Mouse (Mus musculus) spleen, adult 18-20 months (tissue): ENCODE data around the gene Arhgap42.

Experiments used
- DNase-seq, 2 experiments: peaks; one replicate each; pipeline ENCODE4 v3.0.0; 2022; ENCODE audit warnings: mixed read lengths in 2 of 2

Arhgap42 gene

GRCm38 (mm10) chr9:9238438-9239391 lies at the start of gene Arhgap42:
Gene Arhgap42 (minus strand): TSS chr9:9239101.
- DNase-seq, result peak; percentile 1 to 4

DNA sequence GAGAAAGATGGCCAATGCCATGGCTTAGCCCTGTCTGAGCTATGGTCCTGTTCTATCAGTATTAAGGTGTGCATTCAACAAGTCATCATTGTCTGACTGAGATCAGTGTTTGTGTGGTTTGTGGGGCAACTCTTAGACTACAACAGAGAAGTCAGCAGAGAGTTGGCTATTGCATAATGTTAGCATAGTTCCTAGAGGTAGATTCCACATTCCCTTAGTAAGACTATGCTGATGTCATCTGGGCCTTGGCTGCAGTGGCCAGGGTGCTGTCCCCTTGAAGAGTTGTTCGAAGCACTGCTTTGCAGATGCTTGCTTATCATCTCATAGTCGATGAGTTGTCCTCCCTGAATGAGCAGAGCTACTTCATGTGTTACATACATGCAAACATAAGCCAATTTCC lies 49.2 kb upstream of the Arhgap42 start:
- no peak for DNase-seq

DNA sequence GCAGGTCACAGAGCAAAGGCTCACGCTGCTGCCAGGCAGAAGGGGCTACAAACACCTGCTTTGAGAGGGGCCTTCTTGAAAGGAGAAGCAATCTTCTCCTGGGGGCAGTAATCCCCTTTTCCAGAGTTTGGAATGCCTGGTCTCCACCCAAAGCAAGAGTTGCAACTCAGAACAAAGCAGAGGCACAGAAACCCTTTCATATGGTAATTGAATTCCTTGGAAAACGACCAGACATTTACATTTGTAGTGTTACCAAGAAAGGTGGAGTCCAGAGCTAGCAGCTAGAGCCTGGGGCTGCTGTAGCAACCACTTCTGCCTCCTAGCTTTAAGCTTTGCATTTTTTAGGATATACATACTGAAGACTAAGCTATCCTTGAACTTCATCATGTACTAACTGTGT lies 30.4 kb upstream of the Arhgap42 start:
- no peak for DNase-seq

- no peak for DNase-seq
Observed at GRCm38 (mm10) chr9:9267606-9268601, 29.0 kb upstream of the Arhgap42 start.

GRCm38 (mm10) chr9:9263543-9263942 lies 24.6 kb upstream of the Arhgap42 start:
- no peak for DNase-seq

DNA sequence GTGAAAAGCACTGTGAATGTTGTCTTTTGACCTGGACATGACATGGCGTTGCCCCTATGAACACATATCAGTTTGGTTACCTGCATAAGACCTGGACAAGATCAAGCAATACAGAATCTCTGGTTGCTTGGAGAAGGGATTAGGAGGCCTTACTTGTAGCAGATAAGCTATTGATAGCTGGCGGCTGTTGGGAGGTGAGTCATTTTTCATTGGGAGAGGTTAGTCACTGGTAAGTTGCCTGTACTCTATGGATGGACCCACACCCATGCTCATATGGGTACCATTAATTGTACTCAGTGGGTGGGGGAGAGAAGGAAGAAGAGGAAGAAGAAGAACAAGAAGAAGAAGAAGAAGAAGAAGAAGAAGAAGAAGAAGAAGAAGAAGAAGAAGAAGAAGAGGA lies 23.6 kb upstream of the Arhgap42 start:
- DNase-seq, result no peak

DNA sequence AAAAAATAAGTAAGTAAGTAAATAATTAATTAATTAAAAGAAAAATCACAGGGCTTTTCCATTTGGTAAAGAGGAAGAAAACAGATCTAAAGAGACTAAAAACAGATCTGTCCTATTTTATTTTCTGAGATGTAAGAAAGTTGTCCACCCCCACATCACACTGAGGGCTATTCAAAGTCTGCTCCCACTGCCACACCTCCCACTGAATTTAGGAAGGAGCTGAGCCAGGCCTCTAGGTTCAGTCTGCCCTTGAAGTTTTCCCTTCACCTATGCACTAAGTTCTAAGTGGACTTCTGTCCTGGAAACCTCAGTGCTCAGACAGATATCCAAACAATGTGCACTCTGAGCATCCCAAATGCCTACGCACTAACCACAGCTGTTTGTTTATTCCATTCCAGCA lies 15.9 kb upstream of the Arhgap42 start:
- DNase-seq, result no peak

GRCm38 (mm10) chr9:9248529-9248928 lies 9.6 kb upstream of the Arhgap42 start:
- DNase-seq, result no peak

DNA sequence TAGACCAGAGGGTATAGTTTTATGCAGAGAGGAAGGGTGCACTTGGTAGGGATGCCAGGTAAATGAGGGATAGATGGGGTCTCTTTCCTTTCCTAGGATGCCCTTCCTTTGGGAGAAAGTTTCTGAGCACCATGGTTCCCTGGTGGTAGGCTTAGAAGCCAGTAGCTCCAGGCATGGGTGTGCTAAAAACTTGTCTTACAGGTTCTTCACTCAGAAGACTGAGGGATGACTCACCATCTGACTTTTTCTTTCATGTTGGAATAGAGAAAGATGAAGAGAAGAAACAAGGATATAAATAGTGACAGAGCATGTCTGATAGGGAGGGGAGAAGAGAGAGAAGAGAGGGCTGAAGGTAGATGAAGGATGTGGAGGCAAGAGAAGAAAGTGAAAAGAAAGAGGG lies 7.1 kb upstream of the Arhgap42 start:
- DNase-seq, result no peak

DNA sequence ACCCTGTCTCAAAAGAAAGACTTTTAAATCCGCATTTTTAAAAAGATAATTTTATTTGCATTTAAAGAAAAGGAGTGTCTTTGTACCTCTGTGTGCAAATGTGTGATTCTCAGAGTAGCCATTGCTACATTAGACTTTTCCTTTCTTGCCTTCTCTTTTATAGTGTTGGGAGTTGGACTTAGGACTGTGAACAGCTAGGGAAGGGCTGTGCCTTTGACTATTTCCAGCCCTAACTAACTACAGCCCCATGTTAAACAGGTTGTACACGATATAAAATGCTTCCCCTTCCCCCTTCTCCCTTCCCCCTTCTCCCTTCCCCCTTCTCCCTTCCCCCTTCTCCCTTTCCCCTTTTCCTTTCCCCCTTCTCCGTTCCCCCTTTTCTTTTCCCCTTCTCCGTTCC lies 4.9 kb upstream of the Arhgap42 start:
- DNase-seq, result no peak

DNA sequence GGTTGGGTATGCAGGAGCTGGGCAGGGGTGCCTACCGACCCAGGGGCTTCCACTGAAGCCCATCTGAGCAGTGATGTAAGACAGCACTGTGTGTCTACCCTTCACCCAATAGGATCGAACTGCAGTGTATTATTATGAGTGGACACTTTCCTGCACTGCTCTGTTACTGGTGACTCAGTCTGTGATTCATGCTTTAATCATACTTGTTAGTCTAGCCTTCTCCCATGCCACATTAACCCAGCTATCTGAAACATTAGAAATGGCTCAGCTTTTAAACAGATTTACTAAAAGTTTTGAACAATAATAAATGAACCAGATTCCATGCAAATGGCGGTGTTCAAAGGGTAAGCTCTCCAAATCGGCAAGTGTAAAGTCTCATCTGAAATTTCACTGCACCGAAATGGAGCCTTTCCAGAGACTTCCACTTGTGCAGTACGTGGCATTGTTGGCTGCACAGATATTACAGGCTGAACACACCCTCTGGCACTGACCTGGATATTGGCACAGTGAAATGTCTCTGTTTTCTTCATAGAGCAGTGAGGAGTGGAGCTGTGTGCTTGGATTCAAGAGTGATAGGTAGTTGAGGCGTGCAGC lies 2.4 kb upstream of the Arhgap42 start:
- no peak for DNase-seq

- no peak for DNase-seq
Observed at GRCm38 (mm10) chr9:9237511-9237910, 1.4 kb downstream of the Arhgap42 start.

DNA sequence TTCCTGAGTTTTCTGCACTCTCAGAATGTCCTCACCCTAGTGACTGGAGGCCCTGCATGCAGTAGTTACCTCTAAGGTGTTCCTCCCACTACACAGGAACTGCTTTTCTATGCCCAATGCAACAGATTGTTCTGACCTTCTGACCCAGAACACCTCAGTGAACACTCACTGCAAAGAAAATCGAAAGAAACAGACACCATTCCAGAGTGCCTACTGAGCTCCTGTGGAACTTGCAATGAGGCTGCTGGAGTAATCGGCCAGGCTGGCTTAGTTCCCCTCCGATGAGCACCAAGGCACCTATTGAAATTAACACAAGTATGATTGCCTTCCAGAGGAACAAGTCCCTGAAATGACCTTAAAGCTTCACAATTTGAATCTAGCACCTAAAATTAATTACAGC lies 9.2 kb downstream of the Arhgap42 start:
- no peak for DNase-seq

DNA sequence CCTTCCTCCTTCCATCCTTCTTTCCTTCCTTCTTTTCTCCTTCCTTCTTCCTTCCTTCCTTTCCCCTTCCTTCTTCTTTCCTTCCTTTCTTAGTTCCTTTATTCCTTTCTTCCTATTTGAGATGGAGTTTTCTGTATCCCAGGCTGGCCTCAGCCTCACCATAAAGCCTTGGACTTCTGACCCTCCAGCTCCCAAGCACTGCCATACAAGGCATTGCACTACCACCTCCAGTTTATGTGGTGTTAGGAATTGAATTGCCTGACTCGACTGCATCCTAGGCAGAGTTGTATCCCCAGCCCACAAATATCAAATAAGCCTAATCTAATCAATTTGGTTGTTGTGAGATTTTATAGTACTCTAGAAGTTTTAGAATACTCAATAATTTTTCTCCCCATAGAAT lies 14.1 kb downstream of the Arhgap42 start:
- no peak for DNase-seq

DNA sequence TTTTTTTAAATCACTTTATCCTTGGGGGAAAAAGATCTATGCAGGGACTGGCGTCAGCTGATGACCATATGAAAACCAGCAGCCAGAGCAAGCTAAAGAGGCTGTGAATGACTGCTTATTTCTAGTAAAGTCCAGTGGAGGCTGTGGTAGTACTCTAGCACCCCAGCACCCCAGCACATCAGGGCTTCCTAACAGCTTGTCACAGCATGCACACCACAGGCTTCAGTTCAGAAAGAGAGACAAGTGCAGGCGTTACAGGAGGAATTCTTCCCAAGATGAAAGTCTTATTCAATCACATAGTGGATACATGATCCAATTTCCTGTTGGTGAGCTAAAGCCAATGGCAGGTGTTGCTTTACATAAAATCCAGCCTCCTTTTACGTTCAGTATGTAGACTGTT lies 15.5 kb downstream of the Arhgap42 start:
- no peak for DNase-seq

DNA sequence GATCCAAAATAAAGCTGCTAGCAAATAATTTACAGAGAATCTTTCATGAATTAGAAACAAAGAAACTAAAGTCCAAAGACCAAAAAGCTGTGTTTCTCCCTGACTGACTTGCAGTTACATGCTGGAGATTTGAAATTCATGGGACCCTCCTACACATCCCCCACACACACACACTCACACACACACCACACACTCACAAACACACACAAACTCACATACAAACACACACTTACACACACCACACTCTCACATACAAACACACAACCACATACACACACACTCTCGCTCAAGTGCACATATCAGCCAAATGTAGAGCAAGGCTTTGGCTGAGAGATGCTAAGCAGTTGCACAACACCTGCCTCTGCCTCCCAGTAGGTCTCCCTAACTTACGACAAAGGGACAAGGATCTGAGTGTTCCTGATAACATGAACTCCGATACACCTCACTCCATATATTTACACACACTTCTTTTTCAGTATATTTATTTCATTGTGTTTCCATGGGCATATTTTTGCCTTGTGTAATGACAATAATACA lies 16.9 kb downstream of the Arhgap42 start:
- no peak for DNase-seq

- DNase-seq, result no peak
Observed at GRCm38 (mm10) chr9:9221185-9221584, 17.7 kb downstream of the Arhgap42 start.

GRCm38 (mm10) chr9:9218301-9218700 lies 20.6 kb downstream of the Arhgap42 start:
- DNase-seq, result no peak

- no peak for DNase-seq
Observed at GRCm38 (mm10) chr9:9214849-9215248, 24.1 kb downstream of the Arhgap42 start.

DNA sequence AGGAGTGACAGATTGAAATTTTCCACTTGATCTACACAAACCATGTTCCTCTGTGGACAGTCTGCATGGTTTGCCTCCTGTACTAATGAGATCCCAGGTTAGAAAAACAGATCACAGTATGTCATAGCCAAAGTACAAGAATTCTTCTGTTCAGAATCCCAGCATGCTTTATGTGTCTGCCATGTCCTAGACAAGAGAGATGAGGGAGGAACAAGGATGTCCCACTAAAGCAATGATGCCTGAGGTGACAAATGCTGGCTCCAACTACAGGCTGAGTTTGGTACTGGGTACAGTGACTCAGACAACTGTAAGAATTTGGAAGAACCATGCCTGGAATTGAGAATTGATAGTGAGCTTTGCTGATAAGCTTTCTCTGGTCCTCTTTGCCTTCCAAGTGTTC lies 24.6 kb downstream of the Arhgap42 start:
- no peak for DNase-seq

DNA sequence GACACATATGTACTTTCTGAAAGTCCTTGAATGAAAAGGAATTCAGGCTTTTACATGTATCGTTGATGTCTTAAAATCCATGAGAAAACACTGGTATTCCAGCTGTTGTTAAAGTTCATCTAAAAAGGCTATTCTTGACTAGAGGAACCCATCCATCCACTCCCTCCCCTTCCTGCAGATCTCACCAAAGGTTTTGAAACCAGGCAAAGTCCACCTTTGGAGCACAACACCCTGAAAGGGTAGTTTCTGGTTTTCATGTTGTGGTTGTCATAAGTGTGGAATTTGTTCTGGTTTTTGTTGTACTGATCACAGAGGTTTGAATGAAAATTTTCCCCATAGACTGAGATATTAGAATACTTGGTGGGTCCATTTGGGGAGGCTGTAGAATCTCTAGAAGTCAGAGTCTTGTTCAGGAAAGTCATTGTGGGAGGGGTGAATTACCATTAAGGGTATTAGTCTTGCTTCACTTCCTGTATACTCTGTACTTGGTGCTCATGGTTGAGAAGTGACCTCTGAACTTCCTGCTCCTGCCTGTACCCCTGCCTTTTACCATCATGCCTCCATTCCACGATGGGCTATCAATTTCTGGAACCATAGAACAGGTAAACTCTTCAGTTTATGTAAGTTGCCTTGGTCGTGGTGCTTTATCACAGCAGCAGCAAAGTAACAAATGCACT lies 27.4 kb downstream of the Arhgap42 start:
- no peak for DNase-seq

GRCm38 (mm10) chr9:9210464-9210863 lies 28.4 kb downstream of the Arhgap42 start:
- no peak for DNase-seq
